Mouse (Mus musculus) lung, postnatal 25 days (tissue): Measurements from ENCODE around the gene Fas.

ENCODE experiments used
- DNase-seq: peaks from one replicate; pipeline ENCODE4 v3.0.0; 2022; ENCODE audit warnings: low spot score

The Fas gene

GRCm38 (mm10) chr19:34289948-34290789, at the start of gene Fas:
Gene Fas, plus strand, starts transcription at chr19:34290666.
- peak; percentile 92 for DNase-seq

DNA sequence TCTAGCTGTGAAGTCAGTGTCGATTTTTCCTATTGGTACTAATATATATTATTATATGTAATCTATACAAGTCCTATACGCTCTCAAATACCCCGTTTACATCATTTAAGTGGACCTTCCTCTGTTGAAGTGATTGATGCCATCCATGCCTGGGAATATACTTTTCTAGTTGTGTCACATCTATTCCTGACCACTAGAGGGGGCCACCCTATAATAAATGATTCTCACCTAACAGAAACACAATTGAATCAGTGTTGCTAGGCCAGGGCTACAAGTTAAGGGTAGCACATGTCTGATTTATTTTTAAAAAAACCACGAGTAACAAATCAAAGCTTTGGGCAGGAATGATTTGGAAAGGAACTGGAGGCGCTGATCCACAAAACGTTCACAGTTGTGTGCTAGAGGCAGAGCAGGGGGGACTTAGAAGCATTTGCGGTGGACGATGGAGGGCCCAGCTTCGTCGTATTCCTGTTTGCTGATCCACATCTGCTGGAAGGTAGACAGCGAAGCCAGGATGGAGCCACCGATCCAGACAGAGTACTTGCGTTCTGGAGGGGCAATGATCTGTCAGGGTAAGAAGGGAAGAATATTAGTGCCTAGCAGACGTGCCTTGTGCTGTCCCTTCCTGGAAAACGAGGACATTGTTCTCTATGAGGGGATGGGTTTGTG, 49.1 kb upstream of the Fas start:
- DNase-seq, result peak; percentile 57

GRCm38 (mm10) chr19:34242925-34243324, 47.5 kb upstream of the Fas start:
- no peak for DNase-seq

GRCm38 (mm10) chr19:34244056-34244455, 46.4 kb upstream of the Fas start:
- DNase-seq, result peak; percentile 82

GRCm38 (mm10) chr19:34248558-34248957, 41.9 kb upstream of the Fas start:
- DNase-seq, result peak; percentile 32

DNA sequence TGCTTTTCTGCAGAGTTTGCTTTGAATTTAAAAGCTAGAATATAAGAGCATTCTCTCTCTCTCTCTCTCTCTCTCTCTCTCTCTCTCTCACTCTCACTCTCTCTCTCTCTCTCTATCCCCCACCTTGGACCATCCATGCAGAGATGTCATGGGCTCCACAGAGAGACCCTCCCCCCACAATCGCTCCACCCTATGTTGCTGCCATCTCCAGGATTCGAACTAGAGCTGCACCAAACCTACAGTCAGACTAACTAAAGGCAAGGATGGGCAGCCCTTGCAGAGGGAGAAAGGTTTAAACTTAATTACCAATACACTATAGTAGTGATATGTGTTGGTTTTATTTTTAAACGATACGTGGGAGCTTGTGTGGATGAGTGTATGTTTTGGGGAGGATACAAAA, 39.8 kb upstream of the Fas start:
- no peak for DNase-seq

GRCm38 (mm10) chr19:34251900-34252299, 38.6 kb upstream of the Fas start:
- no peak for DNase-seq

DNA sequence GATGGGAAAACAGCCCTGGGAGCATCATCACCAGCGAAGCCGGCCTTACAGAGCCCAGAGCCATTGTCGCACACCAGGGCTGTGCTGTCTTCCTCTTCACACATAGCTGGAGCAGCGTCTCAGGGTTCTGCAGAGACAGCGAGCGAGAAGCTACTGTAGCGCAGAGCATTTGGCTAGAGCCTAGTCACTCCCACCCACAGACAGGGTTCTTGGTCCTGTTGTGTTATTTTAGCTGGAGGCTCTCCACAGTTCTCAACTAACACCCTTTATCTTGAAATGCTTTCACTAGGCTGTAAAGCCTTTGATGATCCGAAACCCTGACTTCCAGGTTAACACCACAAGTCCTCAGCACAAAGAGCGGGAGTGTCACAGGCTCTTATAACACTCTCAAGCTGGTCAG, 38.0 kb upstream of the Fas start:
- no peak for DNase-seq

DNA sequence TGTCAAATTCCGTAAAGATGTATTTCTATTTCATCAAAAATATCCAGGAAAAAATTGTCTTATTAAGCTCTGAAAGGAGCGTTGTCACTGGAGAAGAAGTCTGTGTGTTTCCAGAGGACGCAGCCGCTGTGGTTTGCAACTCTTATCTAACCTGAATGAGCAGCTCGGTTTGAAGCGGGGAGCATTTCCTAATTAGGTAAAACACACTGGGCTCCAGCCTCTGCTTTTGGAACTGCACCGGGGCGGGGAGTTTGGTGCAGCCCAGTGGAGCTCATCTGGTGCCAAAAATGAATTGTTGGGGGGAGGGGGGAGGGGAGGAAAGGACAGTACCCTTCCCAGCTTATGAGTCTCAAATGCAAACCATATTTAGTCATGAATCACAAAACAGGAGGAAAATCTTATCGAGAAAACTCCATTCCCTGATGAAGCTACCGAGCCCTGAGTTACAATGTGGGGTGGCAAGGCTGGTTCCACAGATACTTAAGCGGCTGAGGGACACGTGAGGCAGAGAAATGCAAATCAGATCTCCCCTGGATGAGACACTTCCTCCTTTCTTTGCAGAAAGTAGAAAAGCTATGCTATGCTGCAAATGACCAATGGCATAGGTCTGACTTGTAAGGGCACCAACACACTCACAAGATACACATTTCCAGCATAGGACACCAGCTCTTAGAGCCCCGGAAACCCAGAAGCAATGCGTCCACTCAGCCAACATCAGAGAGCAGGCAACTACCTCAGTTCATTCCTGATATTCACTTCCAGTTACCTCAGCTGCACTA, 36.2 kb upstream of the Fas start:
- peak; percentile 44 for DNase-seq

DNA sequence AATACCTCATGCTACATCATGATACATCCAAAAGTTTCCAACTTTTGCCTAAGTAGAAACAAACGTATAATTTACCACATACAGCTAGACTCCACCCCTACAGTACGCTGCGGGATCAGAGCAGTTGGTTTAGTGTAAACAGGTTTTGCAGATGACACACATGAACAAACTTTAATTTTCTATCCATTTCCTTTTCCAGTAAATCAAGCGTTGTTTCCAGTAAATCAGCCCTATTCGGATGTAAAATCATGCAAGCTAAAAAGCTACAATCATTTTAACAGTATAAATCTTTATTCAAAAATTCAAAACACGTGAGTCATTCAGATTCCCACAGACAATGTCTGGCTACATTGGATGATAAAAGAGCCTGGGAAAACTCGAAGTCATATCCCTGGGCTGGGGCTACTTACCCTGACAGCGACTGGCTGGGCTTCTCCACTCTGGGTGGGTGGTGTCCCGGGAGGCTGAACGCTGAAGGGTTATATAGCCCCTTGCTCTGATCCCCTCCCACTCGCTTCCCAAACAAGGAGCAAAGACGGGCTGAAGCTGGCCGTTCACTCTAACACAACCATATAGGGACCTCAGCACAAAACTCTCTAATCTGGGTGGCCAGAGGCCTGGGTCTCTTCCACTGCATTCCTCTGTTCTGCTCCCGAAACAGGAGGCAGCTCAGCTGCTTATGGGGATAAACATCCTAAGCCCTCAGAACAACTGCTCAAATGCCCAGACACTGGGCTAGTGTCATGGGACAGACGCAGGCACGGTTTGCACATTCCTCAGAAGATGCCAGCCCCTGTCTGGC, 35.4 kb upstream of the Fas start, which contains the start of gene Acta2:
Acta2 (minus strand) TSS at position 711 of the 802 bp plus-strand sequence.
- no peak for DNase-seq

- DNase-seq, result no peak
These were observed 34.3 kb upstream of the Fas start for GRCm38 (mm10) chr19:34256149-34256548.

- no peak for DNase-seq
These were observed 33.5 kb upstream of the Fas start for GRCm38 (mm10) chr19:34256936-34257335.

- DNase-seq, result peak; percentile 47
These were observed 28.0 kb upstream of the Fas start for GRCm38 (mm10) chr19:34262273-34262974.

- DNase-seq, result peak; percentile 36
These were observed 24.8 kb upstream of the Fas start for GRCm38 (mm10) chr19:34265604-34266193.

GRCm38 (mm10) chr19:34268991-34269390, 21.5 kb upstream of the Fas start:
- no peak for DNase-seq

- peak; percentile 59 for DNase-seq
These were observed 20.2 kb upstream of the Fas start for GRCm38 (mm10) chr19:34270106-34270726.

GRCm38 (mm10) chr19:34270824-34271464, 19.5 kb upstream of the Fas start:
- DNase-seq, result no peak

DNA sequence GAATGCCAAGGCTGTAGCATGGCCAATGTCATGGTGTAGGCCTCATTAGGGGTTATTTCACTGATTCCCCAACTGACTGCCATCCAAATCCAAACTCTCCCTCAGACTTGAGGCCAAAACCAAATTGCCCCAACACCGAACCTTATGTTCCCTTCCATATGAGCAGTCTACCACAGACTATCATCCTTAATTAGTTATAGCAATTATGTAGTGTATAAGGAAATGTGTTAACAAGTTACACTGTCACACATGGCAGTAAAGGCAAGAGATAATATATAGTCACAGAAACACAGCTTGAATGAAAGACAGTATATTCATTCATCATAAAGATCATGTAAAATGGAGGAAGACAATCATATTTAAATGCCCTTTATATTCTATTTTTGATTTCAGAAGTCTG, 17.4 kb upstream of the Fas start:
- no peak for DNase-seq

GRCm38 (mm10) chr19:34278078-34278477, 12.4 kb upstream of the Fas start:
- peak; percentile 44 for DNase-seq

- DNase-seq, result peak; percentile 68
These were observed 6.9 kb upstream of the Fas start for GRCm38 (mm10) chr19:34283614-34284013.
